Mouse (Mus musculus) forebrain, embryonic 11.5 days (tissue): ENCODE data around the gene Slc12a8. TPM values are rescaled to one million over a fixed set of nuclear protein-coding genes. Genes with fewer than 3 reads are reported as not detected.
"Not testable (repeated sequence)": the region's sequence is repeated elsewhere in the genome, so short reads cannot be mapped to it uniquely, and the experiment has no call there.

Experiments used
- ATAC-seq: fragments of 200-750 bp; cut with Nextera tagmentation; replicated peaks from 2 replicates; pipeline ENCODE4 v1.8.0; 2017; ENCODE audit warnings: moderate TSS enrichment; ENCODE audit not compliant: low FRiP score
- DNase-seq: peaks from one replicate; pipeline ENCODE4 v3.0.0-alpha.2; 2017; ENCODE audit warnings: low spot score
- H3K27ac ChIP-seq: fragments of 300-500 bp; sonication (generic); 2 replicates; pipeline ENCODE4 v1.5.1; 2014; ENCODE audit warnings: low read depth, low read length
- H3K27me3 ChIP-seq: fragments of 300-500 bp; sonication (generic); 2 replicates; pipeline ENCODE4 v1.6.1; 2014; ENCODE audit warnings: mild to moderate bottlenecking, low read length, mixed read lengths; ENCODE audit not compliant: control insufficient read depth, insufficient read depth
- H3K36me3 ChIP-seq: fragments of 300-500 bp; sonication (generic); 2 replicates; pipeline ENCODE4 v1.6.1; 2014; ENCODE audit warnings: mild to moderate bottlenecking, low read length, moderate library complexity, mixed read lengths; ENCODE audit not compliant: control insufficient read depth, insufficient read depth
- H3K4me1 ChIP-seq: fragments of 300-500 bp; sonication (generic); replicated peaks from 2 replicates; pipeline ENCODE4 v1.6.1; 2014; ENCODE audit warnings: low read length, mixed read lengths; ENCODE audit not compliant: control insufficient read depth, insufficient read depth
- H3K4me2 ChIP-seq: fragments of 300-500 bp; sonication (generic); 2 replicates; pipeline ENCODE4 v1.6.1; 2014; ENCODE audit warnings: low read depth, mild to moderate bottlenecking, low read length, moderate library complexity, mixed read lengths; ENCODE audit not compliant: severe bottlenecking
- H3K4me3 ChIP-seq: fragments of 300-500 bp; sonication (generic); 2 replicates; pipeline ENCODE4 v1.5.1; 2014; ENCODE audit warnings: low read depth, low read length
- H3K9ac ChIP-seq: fragments of 300-500 bp; sonication (generic); 2 replicates; pipeline ENCODE4 v1.6.1; 2014; ENCODE audit warnings: low read length
- H3K9me3 ChIP-seq: fragments of 300-500 bp; sonication (generic); 2 replicates; pipeline ENCODE4 v1.6.1; 2016; ENCODE audit warnings: low read length, mixed read lengths; ENCODE audit not compliant: control insufficient read depth
- WGBS: fragments of 180-500 bp; shearing (Covaris S2); extraction: QIAGEN DNeasy Blood & Tissue Kit; methylation state at CpG from one replicate; pipeline ENCODE4 v1.1.7; 2014; 5-methylcytosine and 5-hydroxymethylcytosine counted together
- polyA plus RNA-seq: library from polyadenylated mRNA; unstranded; fragments of >200 nt; fragmentation: Nextera tagmentation; extraction: Ambion mirVana; gene quantifications from 2 replicates; pipeline ENCODE4 v1.2.1, GENCODE M21; 2014

Gene Slc12a8
- polyA plus RNA-seq, 1 experiment from 2014 or later: 1.3 TPM

GRCm38 (mm10) chr16:33508082-33508481 is 9.0 kb upstream of the Slc12a8 start:
- H3K9me3 ChIP-seq: no peaks in the 10 kb centered on the region
- no peak overlapping the region for H3K4me3 ChIP-seq
- H3K9ac ChIP-seq: no peak overlapping the region
- 89% methylated on average over 4 of the region's 4 CpGs for WGBS
- no peak for ATAC-seq
- no peaks in the 10 kb centered on the region for H3K36me3 ChIP-seq
- no peaks in the 10 kb centered on the region for H3K4me1 ChIP-seq
- no peak for DNase-seq
- H3K4me2 ChIP-seq: no peak overlapping the region
- H3K27me3 ChIP-seq: no peaks in the 10 kb centered on the region
- H3K27ac ChIP-seq: no peak overlapping the region

- not testable (repeated sequence) for H3K4me1 ChIP-seq, DNase-seq, H3K27me3 ChIP-seq, H3K9ac ChIP-seq, ATAC-seq, H3K4me3 ChIP-seq, H3K4me2 ChIP-seq, H3K36me3 ChIP-seq, H3K9me3 ChIP-seq, H3K27ac ChIP-seq
- WGBS: 87% methylated on average over 2 of the region's 2 CpGs
Measured at GRCm38 (mm10) chr16:33509231-33509630, 7.9 kb upstream of the Slc12a8 start.

- ATAC-seq, H3K4me3 ChIP-seq, H3K27ac ChIP-seq, H3K9me3 ChIP-seq, DNase-seq, H3K27me3 ChIP-seq, H3K4me1 ChIP-seq, H3K4me2 ChIP-seq, H3K9ac ChIP-seq, H3K36me3 ChIP-seq: not testable (repeated sequence)
- WGBS: 93% methylated on average over 4 of the region's 4 CpGs
Measured at GRCm38 (mm10) chr16:33510856-33511255, 6.3 kb upstream of the Slc12a8 start.

- no peak overlapping the region for H3K27ac ChIP-seq
- DNase-seq: no peak
- WGBS: 83% methylated on average over 6 of the region's 6 CpGs
- no peak overlapping the region for H3K4me3 ChIP-seq
- H3K27me3 ChIP-seq: no peaks in the 10 kb centered on the region
- H3K9ac ChIP-seq: no peak overlapping the region
- H3K4me1 ChIP-seq: no peaks in the 10 kb centered on the region; the same call in 1 of the 2 replicates
- no peak overlapping the region for H3K4me2 ChIP-seq
- ATAC-seq: no peak
- no peaks in the 10 kb centered on the region for H3K9me3 ChIP-seq
- H3K36me3 ChIP-seq: no peaks in the 10 kb centered on the region
Measured at GRCm38 (mm10) chr16:33512555-33512954, 4.6 kb upstream of the Slc12a8 start.

GRCm38 (mm10) chr16:33517627-33518026 is 499 bp downstream of the Slc12a8 start:
- ATAC-seq (no peak), DNase-seq (no peak)
- Histone ChIP-seq H3K4me3 (no peak overlapping the region; the same call in 1 of the 2 replicates), H3K9ac (peak overlapping the region; percentile 54), H3K27ac (no peak overlapping the region), H3K4me1 (no peaks in the 10 kb centered on the region; the same call in 1 of the 2 replicates), H3K36me3 (no peaks in the 10 kb centered on the region), H3K9me3 (no peaks in the 10 kb centered on the region), H3K4me2 (peak overlapping the region; percentile 55; the same call in 1 of the 2 replicates), H3K27me3 (no peaks in the 10 kb centered on the region)
- WGBS: 31% methylated on average over 4 of the region's 4 CpGs

- Histone ChIP-seq H3K4me3 (no peak overlapping the region), H3K36me3 (no peaks in the 10 kb centered on the region), H3K27me3 (no peaks in the 10 kb centered on the region), H3K9ac (no peak overlapping the region), H3K27ac (no peak overlapping the region), H3K4me1 (no peaks in the 10 kb centered on the region; the same call in 1 of the 2 replicates), H3K4me2 (no peak overlapping the region), H3K9me3 (no peaks in the 10 kb centered on the region)
- ATAC-seq (no peak), DNase-seq (no peak)
- 82% methylated on average over 7 of the region's 7 CpGs for WGBS
Measured at GRCm38 (mm10) chr16:33518236-33518635, 1.1 kb downstream of the Slc12a8 start.

- no peak overlapping the region for H3K27ac ChIP-seq
- 89% methylated on average over 6 of the region's 6 CpGs for WGBS
- ATAC-seq: no peak
Measured at GRCm38 (mm10) chr16:33519916-33520568, 2.9 kb downstream of the Slc12a8 start.

GRCm38 (mm10) chr16:33522516-33522915 is 5.4 kb downstream of the Slc12a8 start:
- 77% methylated on average over 4 of the region's 4 CpGs for WGBS
- H3K4me3 ChIP-seq: no peak overlapping the region
- ATAC-seq (no peak), DNase-seq (no peak)
- no peak overlapping the region for H3K9ac ChIP-seq
- no peaks in the 10 kb centered on the region for H3K9me3 ChIP-seq
- H3K4me1 ChIP-seq: no peaks in the 10 kb centered on the region; the same call in 1 of the 2 replicates
- no peak overlapping the region for H3K4me2 ChIP-seq
- H3K36me3 ChIP-seq: no peaks in the 10 kb centered on the region
- H3K27me3 ChIP-seq: no peaks in the 10 kb centered on the region
- no peak overlapping the region for H3K27ac ChIP-seq

More at GRCm38 (mm10) chr16:33519916-33520568, 2.9 kb downstream of the Slc12a8 start:
- Histone ChIP-seq H3K9me3 (no peaks in the 10 kb centered on the region), H3K4me1 (no peaks in the 10 kb centered on the region; the same call in 1 of the 2 replicates), H3K4me3 (no peak overlapping the region), H3K9ac (no peak overlapping the region), H3K36me3 (no peaks in the 10 kb centered on the region), H3K4me2 (no peak overlapping the region), H3K27me3 (no peaks in the 10 kb centered on the region)
- no peak for DNase-seq

GRCm38 (mm10) chr16:33523571-33523970 is 6.4 kb downstream of the Slc12a8 start:
- H3K36me3 ChIP-seq: no peaks in the 10 kb centered on the region
- DNase-seq: no peak
- no peak overlapping the region for H3K4me3 ChIP-seq
- H3K9me3 ChIP-seq: no peaks in the 10 kb centered on the region; the same call in 1 of the 2 replicates
- no peaks in the 10 kb centered on the region for H3K27me3 ChIP-seq
- no peak overlapping the region for H3K27ac ChIP-seq
- H3K4me2 ChIP-seq: no peak overlapping the region
- 71% methylated on average over 10 of the region's 10 CpGs for WGBS
- no peak for ATAC-seq
- H3K4me1 ChIP-seq: no peaks in the 10 kb centered on the region; the same call in 1 of the 2 replicates
- H3K9ac ChIP-seq: no peak overlapping the region
